Mouse (Mus musculus): Measurements from ENCODE around the gene Aldh1a7. TPM values are rescaled to one million over a fixed set of nuclear protein-coding genes. Genes with fewer than 3 reads are reported as not detected.

Gene Aldh1a7
- polyA plus RNA-seq (2016; fragmentation: Nextera tagmentation; extraction: Ambion mirVana): 0.33 and 0.45 TPM in 2 replicates

DNA sequence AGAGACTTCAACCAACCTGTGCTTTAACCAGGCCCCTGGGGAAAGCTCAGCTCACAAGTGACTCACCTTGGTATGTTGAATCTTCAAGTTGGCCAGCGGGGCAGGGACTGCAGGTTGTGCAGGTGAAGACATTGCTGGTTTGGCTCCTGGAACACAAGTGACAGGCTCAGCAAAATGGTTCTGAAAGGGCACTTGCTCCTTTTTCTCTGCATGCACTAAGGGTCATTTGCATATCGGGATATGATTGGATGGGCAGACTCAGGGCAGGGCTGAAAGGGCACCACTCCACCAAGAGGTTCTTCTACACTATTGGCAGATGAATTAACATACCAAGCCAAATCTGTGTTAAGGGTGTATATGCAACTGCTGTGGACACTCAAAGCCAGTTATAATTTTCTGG is at the start of gene Aldh1a7:
Gene Aldh1a7 (minus strand): TSS at position 182 of the 400 bp plus-strand sequence.
- ATAC-seq (ENCODE audit: low FRiP score, low read depth): no peak; the same call in 1 of the 2 replicates
- Histone ChIP-seq H3K9me3 (no peaks in the 10 kb centered on the region), H3K36me3 (no peaks in the 10 kb centered on the region), H3K4me2 (replicated peaks) (no peak within 1 kb of the TSS), H3K4me1 (no peaks in the 10 kb centered on the region), H3K27me3 (no peaks in the 10 kb centered on the region), H3K4me3 (no peak within 1 kb of the TSS), H3K27ac (replicated peaks) (no peak within 1 kb of the TSS), H3K9ac (replicated peaks) (no peak within 1 kb of the TSS)
- 66% methylated on average over 2 of the region's 2 CpGs for WGBS

DNA sequence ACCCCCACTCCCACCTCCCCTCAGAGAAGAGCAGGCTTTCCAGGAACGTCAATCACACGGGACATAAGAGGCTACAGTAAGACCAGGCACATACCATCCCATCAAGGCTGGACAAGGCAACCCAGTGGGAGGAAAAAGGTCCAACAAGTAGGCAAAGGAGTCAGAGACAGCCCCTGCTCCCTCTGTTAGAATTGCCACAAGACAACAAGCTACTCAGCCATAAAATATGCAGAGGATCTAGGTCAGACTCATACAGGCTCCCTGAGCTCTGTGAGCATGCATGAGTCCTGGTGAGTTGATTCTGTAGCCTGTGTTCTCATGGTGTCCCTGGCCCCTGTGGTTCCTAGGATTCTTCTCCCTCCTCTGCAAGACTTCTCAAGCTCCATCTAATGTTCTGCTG is 48.3 kb upstream of the Aldh1a7 start:
- H3K9me3 ChIP-seq: no peaks in the 10 kb centered on the region
- no peak overlapping the region for H3K4me3 ChIP-seq
- no peak overlapping the region for H3K27ac ChIP-seq (replicated peaks)
- no peaks in the 10 kb centered on the region for H3K27me3 ChIP-seq
- no peaks in the 10 kb centered on the region for H3K36me3 ChIP-seq
- no peak for ATAC-seq (ENCODE audit: low FRiP score, low read depth)
- no peaks in the 10 kb centered on the region for H3K4me1 ChIP-seq
- no peak overlapping the region for H3K4me2 ChIP-seq (replicated peaks)
- 89% methylated on average over 2 of the region's 2 CpGs for WGBS
- H3K9ac ChIP-seq (replicated peaks): no peak overlapping the region

DNA sequence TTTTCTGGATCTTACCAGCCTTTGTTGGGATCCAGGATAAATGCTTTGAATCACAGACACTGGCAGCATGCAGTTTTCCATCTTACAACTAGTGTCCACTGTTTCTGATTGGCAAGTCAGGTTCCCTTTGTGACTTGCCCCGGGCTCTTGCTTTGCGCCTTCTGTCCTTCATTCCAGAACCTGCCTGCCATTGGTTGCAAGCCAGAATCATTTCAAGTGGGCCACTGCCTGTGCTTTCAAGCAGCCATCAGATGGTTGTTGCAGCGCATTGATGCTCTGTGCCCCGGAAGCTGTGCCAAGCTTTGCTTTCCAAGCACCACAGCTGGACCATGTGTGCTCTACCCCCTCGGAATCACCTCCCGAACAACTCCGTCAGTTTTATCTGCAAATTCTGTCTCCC is 46.6 kb upstream of the Aldh1a7 start:
- no peaks in the 10 kb centered on the region for H3K9me3 ChIP-seq
- no peak for ATAC-seq (ENCODE audit: low FRiP score, low read depth)
- H3K27ac ChIP-seq (replicated peaks): no peak overlapping the region
- WGBS: 90% methylated on average over 7 of the region's 7 CpGs
- no peak overlapping the region for H3K4me3 ChIP-seq
- H3K4me2 ChIP-seq (replicated peaks): no peak overlapping the region
- no peaks in the 10 kb centered on the region for H3K36me3 ChIP-seq
- H3K9ac ChIP-seq (replicated peaks): no peak overlapping the region
- no peaks in the 10 kb centered on the region for H3K27me3 ChIP-seq
- no peaks in the 10 kb centered on the region for H3K4me1 ChIP-seq

DNA sequence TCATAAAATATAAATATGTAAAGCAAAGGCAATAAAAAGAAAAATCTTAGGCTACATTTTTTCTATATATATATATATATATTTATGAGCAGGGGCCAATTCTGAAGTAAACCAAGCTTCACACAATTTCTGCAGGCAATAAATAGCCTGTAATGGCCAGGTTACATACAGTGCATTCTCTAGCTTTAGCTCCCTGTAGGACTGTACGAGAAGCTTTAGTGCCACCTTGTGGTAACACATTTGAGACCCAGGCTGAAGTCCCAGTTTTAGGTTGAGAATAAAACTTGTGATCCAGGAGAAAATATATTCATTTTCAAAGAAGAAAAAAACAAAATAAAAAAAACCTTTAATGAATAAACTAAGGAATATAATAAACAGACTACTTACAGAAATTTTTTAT is 36.9 kb upstream of the Aldh1a7 start:
- Histone ChIP-seq H3K4me2 (replicated peaks) (no peak overlapping the region), H3K27ac (replicated peaks) (no peak overlapping the region), H3K4me1 (no peaks in the 10 kb centered on the region), H3K36me3 (no peaks in the 10 kb centered on the region), H3K4me3 (no peak overlapping the region), H3K9me3 (no peaks in the 10 kb centered on the region), H3K27me3 (no peaks in the 10 kb centered on the region), H3K9ac (replicated peaks) (no peak overlapping the region)
- ATAC-seq (ENCODE audit: low FRiP score, low read depth): peak; percentile 86
- WGBS: 22% methylated on average over 1 of the region's 1 CpGs

DNA sequence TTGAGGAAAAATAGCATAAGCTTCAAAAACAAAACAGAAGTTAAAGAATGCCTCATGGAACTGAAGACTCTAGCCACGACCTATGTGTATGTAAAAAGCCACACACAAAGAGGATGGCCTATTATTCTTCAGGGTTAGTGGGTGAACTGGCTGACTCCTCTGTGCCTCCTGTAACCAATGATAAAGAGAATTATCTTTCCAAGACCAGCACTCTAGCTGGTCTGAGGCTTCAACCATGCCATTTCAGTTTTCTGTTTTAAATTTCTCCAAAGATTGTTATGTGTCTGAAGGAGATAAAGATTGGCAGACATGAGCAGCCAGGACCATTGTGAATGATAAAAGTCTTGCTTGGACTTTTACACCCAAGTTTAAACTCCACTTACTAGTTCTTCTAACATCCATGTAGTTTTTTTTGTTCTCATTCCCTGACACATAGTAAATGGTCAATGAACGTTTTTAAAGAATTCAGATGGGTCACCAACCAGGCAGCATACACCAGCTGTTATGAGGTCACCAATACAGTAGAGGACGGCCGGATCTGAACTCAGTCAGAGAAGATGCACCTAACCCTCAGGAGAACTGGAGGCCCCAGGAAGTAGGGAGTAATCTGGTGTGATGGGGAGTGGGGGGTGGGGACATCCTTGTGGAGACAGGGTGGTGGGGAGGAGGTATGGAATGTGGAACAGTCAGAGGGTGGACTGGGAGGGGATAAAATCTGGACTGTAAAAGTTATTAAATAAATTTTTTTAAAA is 34.5 kb upstream of the Aldh1a7 start:
- Histone ChIP-seq H3K4me3 (no peak overlapping the region), H3K27ac (replicated peaks) (no peak overlapping the region), H3K9me3 (no peaks in the 10 kb centered on the region), H3K4me1 (no peaks in the 10 kb centered on the region), H3K4me2 (replicated peaks) (no peak overlapping the region), H3K9ac (replicated peaks) (no peak overlapping the region), H3K36me3 (no peaks in the 10 kb centered on the region), H3K27me3 (no peaks in the 10 kb centered on the region)
- 79% methylated on average over 4 of the region's 4 CpGs for WGBS
- ATAC-seq (ENCODE audit: low FRiP score, low read depth): no peak

GRCm38 (mm10) chr19:20761119-20761518 is 33.8 kb upstream of the Aldh1a7 start:
- Histone ChIP-seq H3K36me3 (no peaks in the 10 kb centered on the region), H3K4me3 (no peak overlapping the region), H3K4me2 (replicated peaks) (no peak overlapping the region), H3K9me3 (no peaks in the 10 kb centered on the region), H3K9ac (replicated peaks) (no peak overlapping the region), H3K27me3 (no peaks in the 10 kb centered on the region), H3K4me1 (no peaks in the 10 kb centered on the region), H3K27ac (replicated peaks) (no peak overlapping the region)
- WGBS: 83% methylated on average over 3 of the region's 3 CpGs
- no peak for ATAC-seq (ENCODE audit: low FRiP score, low read depth)

- no peaks in the 10 kb centered on the region for H3K4me1 ChIP-seq
- ATAC-seq (ENCODE audit: low FRiP score, low read depth): no peak
- no peak overlapping the region for H3K27ac ChIP-seq (replicated peaks)
- H3K9ac ChIP-seq (replicated peaks): no peak overlapping the region
- no peaks in the 10 kb centered on the region for H3K9me3 ChIP-seq
- no peak overlapping the region for H3K4me3 ChIP-seq
- no peaks in the 10 kb centered on the region for H3K36me3 ChIP-seq
- 83% methylated on average over 1 of the region's 1 CpGs for WGBS
- H3K27me3 ChIP-seq: no peaks in the 10 kb centered on the region
- H3K4me2 ChIP-seq (replicated peaks): no peak overlapping the region
These were observed 17.3 kb upstream of the Aldh1a7 start for GRCm38 (mm10) chr19:20744630-20745029.

DNA sequence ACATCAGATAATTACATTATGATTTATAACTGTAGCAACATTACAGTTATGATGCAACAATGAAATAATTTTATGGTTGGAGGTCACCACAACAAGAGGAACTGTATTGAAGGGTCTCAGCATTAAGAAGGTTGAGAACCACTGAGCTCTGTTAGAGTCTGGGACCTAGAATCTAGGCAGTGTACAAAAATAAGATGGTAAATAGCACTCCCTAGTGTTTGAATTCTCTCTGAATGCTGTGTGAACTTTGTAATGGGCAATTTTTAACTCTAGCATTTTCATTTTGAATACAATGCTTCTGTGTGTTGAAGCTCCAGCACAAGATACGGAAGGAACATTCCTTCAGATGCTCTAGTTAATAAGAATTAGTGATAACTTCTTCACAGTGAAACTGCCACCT is 916 bp upstream of the Aldh1a7 start:
- Histone ChIP-seq H3K27ac (replicated peaks) (no peak overlapping the region), H3K9me3 (no peaks in the 10 kb centered on the region), H3K36me3 (no peaks in the 10 kb centered on the region), H3K4me2 (replicated peaks) (no peak overlapping the region), H3K4me1 (no peaks in the 10 kb centered on the region), H3K9ac (replicated peaks) (no peak overlapping the region), H3K27me3 (no peaks in the 10 kb centered on the region), H3K4me3 (no peak overlapping the region)
- no peak for ATAC-seq (ENCODE audit: low FRiP score, low read depth)
- WGBS: 91% methylated on average over 1 of the region's 1 CpGs

DNA sequence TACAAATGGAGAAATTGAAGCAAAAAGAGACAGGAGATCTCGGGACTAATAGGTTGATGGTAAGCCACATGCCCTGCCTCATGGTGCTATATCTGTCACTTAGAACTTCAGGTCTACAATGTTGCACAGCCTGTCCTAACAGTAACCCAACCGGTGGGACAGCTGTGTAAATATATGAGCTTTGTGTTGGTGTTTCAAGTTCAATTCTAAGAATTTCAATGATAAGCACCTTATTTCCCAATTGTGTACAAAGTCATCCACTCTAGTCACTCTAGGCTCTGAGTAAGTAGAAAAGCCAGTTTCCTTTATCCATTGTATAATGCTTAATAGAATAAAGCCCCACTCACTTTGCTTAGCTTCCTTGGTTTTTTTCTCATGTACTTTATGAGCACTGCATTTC is 4.4 kb downstream of the Aldh1a7 start:
- Histone ChIP-seq H3K36me3 (no peaks in the 10 kb centered on the region), H3K9me3 (no peaks in the 10 kb centered on the region), H3K4me3 (no peak overlapping the region), H3K27me3 (no peaks in the 10 kb centered on the region), H3K9ac (replicated peaks) (no peak overlapping the region), H3K4me2 (replicated peaks) (no peak overlapping the region), H3K4me1 (no peaks in the 10 kb centered on the region), H3K27ac (replicated peaks) (no peak overlapping the region)
- 84% methylated on average over 2 of the region's 2 CpGs for WGBS
- no peak for ATAC-seq (ENCODE audit: low FRiP score, low read depth)

DNA sequence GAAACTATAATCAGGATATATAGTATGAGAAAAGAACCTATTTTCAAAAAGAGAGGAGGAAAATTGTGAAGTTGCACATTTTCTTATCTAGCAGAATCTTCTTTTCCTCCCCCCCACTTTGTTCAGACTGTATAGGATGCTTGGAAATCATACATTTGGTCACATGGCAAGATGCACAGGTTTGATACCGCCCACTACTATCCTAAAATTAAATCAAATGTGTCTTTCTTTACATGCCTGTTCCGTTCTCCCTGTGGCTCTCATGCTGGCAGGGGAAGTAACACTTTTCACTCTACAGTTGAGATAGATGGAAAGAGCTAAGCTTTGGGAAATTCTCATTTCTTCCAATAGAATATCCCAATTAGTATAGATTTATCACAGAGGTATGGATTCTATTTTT is 7.1 kb downstream of the Aldh1a7 start:
- Histone ChIP-seq H3K27ac (replicated peaks) (no peak overlapping the region), H3K27me3 (no peaks in the 10 kb centered on the region), H3K4me3 (no peak overlapping the region), H3K36me3 (no peaks in the 10 kb centered on the region), H3K4me2 (replicated peaks) (no peak overlapping the region), H3K9ac (replicated peaks) (no peak overlapping the region), H3K9me3 (no peaks in the 10 kb centered on the region), H3K4me1 (no peaks in the 10 kb centered on the region)
- WGBS: 96% methylated on average over 2 of the region's 2 CpGs
- ATAC-seq (ENCODE audit: low FRiP score, low read depth): no peak

DNA sequence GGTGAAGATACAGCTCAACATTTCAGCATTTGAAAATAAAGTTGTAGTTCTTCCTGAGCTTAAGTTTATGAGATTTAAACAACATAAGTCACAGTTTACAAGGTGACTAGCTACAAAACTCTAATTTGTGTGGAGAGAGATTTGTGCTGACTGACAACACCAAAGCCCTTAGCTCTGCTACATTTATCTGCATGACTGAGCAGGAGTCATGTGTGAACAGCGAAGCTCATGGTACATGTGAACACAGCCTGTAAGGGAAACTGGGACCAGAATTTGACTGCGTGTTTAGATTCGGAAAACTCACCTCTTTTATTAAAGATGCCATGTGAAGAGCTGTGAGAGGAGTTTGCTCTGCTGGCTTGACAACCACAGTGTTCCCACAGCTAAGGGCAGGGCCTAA is 11.7 kb downstream of the Aldh1a7 start:
- Histone ChIP-seq H3K36me3 (no peaks in the 10 kb centered on the region), H3K9me3 (no peaks in the 10 kb centered on the region), H3K4me3 (no peak overlapping the region), H3K27me3 (no peaks in the 10 kb centered on the region), H3K4me1 (no peaks in the 10 kb centered on the region), H3K9ac (replicated peaks) (no peak overlapping the region), H3K27ac (replicated peaks) (no peak overlapping the region), H3K4me2 (replicated peaks) (no peak overlapping the region)
- WGBS: 80% methylated on average over 3 of the region's 3 CpGs
- no peak for ATAC-seq (ENCODE audit: low FRiP score, low read depth)

GRCm38 (mm10) chr19:20715093-20715492 is 12.3 kb downstream of the Aldh1a7 start:
- WGBS: 96% methylated on average over 1 of the region's 1 CpGs
- Histone ChIP-seq H3K27me3 (no peaks in the 10 kb centered on the region), H3K27ac (replicated peaks) (no peak overlapping the region), H3K4me3 (no peak overlapping the region), H3K9ac (replicated peaks) (no peak overlapping the region), H3K4me2 (replicated peaks) (no peak overlapping the region), H3K9me3 (no peaks in the 10 kb centered on the region), H3K4me1 (no peaks in the 10 kb centered on the region), H3K36me3 (no peaks in the 10 kb centered on the region)
- no peak for ATAC-seq (ENCODE audit: low FRiP score, low read depth)

DNA sequence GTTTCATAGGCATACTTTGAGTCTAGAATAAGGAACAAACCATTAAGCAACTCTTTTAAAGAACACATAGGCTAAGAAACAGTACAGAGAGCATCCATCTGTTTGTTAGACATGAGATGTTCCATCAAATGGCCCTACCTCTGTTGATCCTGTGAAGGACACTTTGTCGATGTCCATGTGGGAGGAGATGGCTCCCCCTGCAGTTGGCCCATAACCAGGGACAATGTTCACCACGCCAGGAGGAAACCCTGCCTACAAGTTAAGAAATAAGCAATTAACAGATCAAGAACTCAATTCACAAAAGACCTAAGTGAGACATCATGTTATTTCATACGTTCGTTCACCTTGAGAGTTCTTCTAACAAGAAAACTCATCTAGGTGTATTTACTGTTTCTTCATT is 12.8 kb downstream of the Aldh1a7 start:
- H3K27ac ChIP-seq (replicated peaks): no peak overlapping the region
- no peaks in the 10 kb centered on the region for H3K9me3 ChIP-seq
- no peak for ATAC-seq (ENCODE audit: low FRiP score, low read depth)
- no peaks in the 10 kb centered on the region for H3K27me3 ChIP-seq
- WGBS: 89% methylated on average over 4 of the region's 4 CpGs
- no peak overlapping the region for H3K4me3 ChIP-seq
- no peak overlapping the region for H3K9ac ChIP-seq (replicated peaks)
- H3K36me3 ChIP-seq: no peaks in the 10 kb centered on the region
- no peaks in the 10 kb centered on the region for H3K4me1 ChIP-seq
- H3K4me2 ChIP-seq (replicated peaks): no peak overlapping the region
